Mouse (Mus musculus): ENCODE results near the gene Mterf1a. TPM values are rescaled to one million over a fixed set of nuclear protein-coding genes. Genes with fewer than 3 reads are reported as not detected.

The Mterf1a gene
- total RNA-seq, 2 experiments from 2014 or later = 3.1 to 3.7 TPM

GRCm38 (mm10) chr5:3870161-3870560 lies 23.6 kb downstream of the Mterf1a start:
- no peak for DNase-seq
- intact Hi-C loops (cut with DNase I) = no loop called here

GRCm38 (mm10) chr5:3845026-3845425 lies 48.7 kb downstream of the Mterf1a start, which contains the start of gene Lrrd1:
Gene Lrrd1 (plus strand): TSS chr5:3845173.
- intact Hi-C loops (cut with DNase I) = no loop called here
- peak in 1 of 2 experiments; percentile 5 for DNase-seq

Other genes with a start within 250 kb of the Mterf1a start
- not detected for gene Tmbim7, start 242.8 kb downstream of the Mterf1a start, total RNA-seq (2021)
- gene Gatad1, start 236.7 kb downstream of the Mterf1a start, total RNA-seq (2021) = 10 to 100 TPM; 80.3 to 85.6 TPM
- 10 to 100 TPM; 23.4 to 26.4 TPM for gene Ankib1, start 91.0 kb downstream of the Mterf1a start, total RNA-seq (2021)
- gene Krit1, start 90.7 kb downstream of the Mterf1a start, total RNA-seq (2021) = 10 to 100 TPM; 28.9 to 34.3 TPM
- gene Lrrd1, start 48.8 kb downstream of the Mterf1a start, total RNA-seq (2021) = under 1 TPM in 1 of 2 experiments, not detected in 1; 0.17 TPM
- gene Akap9, start 34.1 kb upstream of the Mterf1a start, total RNA-seq (2021) = 10 to 100 TPM; 46.7 to 47.5 TPM
- 1 to 10 TPM; 6.8 to 7.3 TPM for gene Cyp51, start 210.8 kb upstream of the Mterf1a start, total RNA-seq (2021)

All from heart, postnatal 14 days (tissue).